Mouse (Mus musculus): ENCODE measurements around the gene Eif3c.

Eif3c gene

GRCm38 (mm10) chr7:126566094-126566765, at the start of gene Eif3c:
Gene Eif3c (minus strand): TSS chr7:126566411.
- DNase-seq, result peak; percentile 69 to 77

- no peak for DNase-seq
These were observed 46.5 kb upstream of the Eif3c start for GRCm38 (mm10) chr7:126612736-126613135.

GRCm38 (mm10) chr7:126607796-126608195, 41.6 kb upstream of the Eif3c start:
- no peak for DNase-seq

- no peak for DNase-seq
These were observed 40.9 kb upstream of the Eif3c start for GRCm38 (mm10) chr7:126607064-126607463.

GRCm38 (mm10) chr7:126606611-126607010, 40.4 kb upstream of the Eif3c start:
- DNase-seq, result no peak

GRCm38 (mm10) chr7:126602650-126603049, 36.4 kb upstream of the Eif3c start:
- no peak for DNase-seq

GRCm38 (mm10) chr7:126601896-126602295, 35.7 kb upstream of the Eif3c start:
- no peak for DNase-seq

- no peak for DNase-seq
These were observed 32.7 kb upstream of the Eif3c start for GRCm38 (mm10) chr7:126598919-126599318.

- no peak for DNase-seq
These were observed 30.2 kb upstream of the Eif3c start for GRCm38 (mm10) chr7:126596414-126596813.

GRCm38 (mm10) chr7:126595890-126596289, 29.7 kb upstream of the Eif3c start:
- DNase-seq, result no peak

- no peak for DNase-seq
These were observed 28.8 kb upstream of the Eif3c start, which contains the start of gene Il27 for GRCm38 (mm10) chr7:126594862-126595561. Gene Il27 (minus strand): TSS chr7:126594941.

GRCm38 (mm10) chr7:126587779-126588178, 21.6 kb upstream of the Eif3c start:
- no peak for DNase-seq

- DNase-seq, result no peak
These were observed 20.6 kb upstream of the Eif3c start for GRCm38 (mm10) chr7:126586839-126587238.

- DNase-seq, result no peak
These were observed 19.5 kb upstream of the Eif3c start, which contains the start of gene Cln3 for GRCm38 (mm10) chr7:126585717-126586116. Gene Cln3 (minus strand): TSS chr7:126585817.

- DNase-seq, result peak; percentile 22 to 48
These were observed 18.3 kb upstream of the Eif3c start, which contains the start of gene Apobr for GRCm38 (mm10) chr7:126584506-126584977. Gene Apobr (plus strand): TSS chr7:126584942.

- no peak for DNase-seq
These were observed 17.6 kb upstream of the Eif3c start for GRCm38 (mm10) chr7:126583761-126584160.

GRCm38 (mm10) chr7:126583251-126583709, 17.1 kb upstream of the Eif3c start:
- DNase-seq, result peak; percentile 71 to 84

GRCm38 (mm10) chr7:126582759-126583158, 16.5 kb upstream of the Eif3c start:
- peak; percentile 15 to 50 for DNase-seq

GRCm38 (mm10) chr7:126581661-126582060, 15.4 kb upstream of the Eif3c start:
- no peak for DNase-seq

GRCm38 (mm10) chr7:126579172-126579571, 13.0 kb upstream of the Eif3c start:
- DNase-seq, result peak; percentile 30 to 47

GRCm38 (mm10) chr7:126576946-126577345, 10.7 kb upstream of the Eif3c start:
- DNase-seq, result no peak

- no peak for DNase-seq
These were observed 518 bp downstream of the Eif3c start for GRCm38 (mm10) chr7:126565693-126566092.

GRCm38 (mm10) chr7:126556635-126557034, 9.6 kb downstream of the Eif3c start:
- DNase-seq, result no peak

- no peak for DNase-seq
These were observed 11.4 kb downstream of the Eif3c start for GRCm38 (mm10) chr7:126554796-126555195.
